Mouse (Mus musculus): ENCODE data around the gene Ksr2. TPM values are rescaled to one million over a fixed set of nuclear protein-coding genes. Genes with fewer than 3 reads are reported as not detected.

Ksr2 gene
- polyA plus RNA-seq, 1 experiment from 2014 or later = 0.36 TPM

- no peaks in the 10 kb centered on the region for H3K36me3 ChIP-seq (ENCODE audit: insufficient read depth)
- H3K4me2 ChIP-seq = no peak overlapping the region
- no peak overlapping the region for H3K4me3 ChIP-seq (ENCODE audit: low read depth, low read length)
- no peak overlapping the region for H3K27ac ChIP-seq (ENCODE audit: low read depth)
- H3K4me1 ChIP-seq (ENCODE audit: insufficient read depth) = no peaks in the 10 kb centered on the region; the same call in 1 of the 2 replicates
- no peak for TF ChIP-seq CTCF (IDR thresholded peaks at IDR 0.05; ENCODE audit: low read depth)
- WGBS = 6% methylated on average over 4 of the region's 4 CpGs
- H3K27me3 ChIP-seq (ENCODE audit: insufficient read depth, low read length) = no peaks in the 10 kb centered on the region
- no peak overlapping the region for H3K9ac ChIP-seq
- no peak for ATAC-seq (ENCODE audit: insufficient read depth)
- DNase-seq = no peak
- no peaks in the 10 kb centered on the region for H3K9me3 ChIP-seq (ENCODE audit: low read depth, low read length)
Measured at GRCm38 (mm10) chr5:117626907-117627306, 213.1 kb downstream of the Ksr2 start.

- H3K4me1 ChIP-seq (ENCODE audit: insufficient read depth) = no peaks in the 10 kb centered on the region; the same call in 1 of the 2 replicates
- no peak overlapping the region for H3K4me2 ChIP-seq
- H3K27me3 ChIP-seq (ENCODE audit: insufficient read depth, low read length) = no peaks in the 10 kb centered on the region
- H3K4me3 ChIP-seq (ENCODE audit: low read depth, low read length) = no peak overlapping the region
- H3K9ac ChIP-seq = no peak overlapping the region
- peak; percentile 71 for DNase-seq
- no peaks in the 10 kb centered on the region for H3K9me3 ChIP-seq (ENCODE audit: low read depth, low read length)
- H3K27ac ChIP-seq (ENCODE audit: low read depth) = no peak overlapping the region
- no peaks in the 10 kb centered on the region for H3K36me3 ChIP-seq (ENCODE audit: insufficient read depth)
- WGBS = 48% methylated on average over 7 of the region's 7 CpGs
- no peak for ATAC-seq (ENCODE audit: insufficient read depth)
- TF ChIP-seq CTCF (IDR thresholded peaks at IDR 0.05; ENCODE audit: low read depth) = peak; percentile 58
Measured at GRCm38 (mm10) chr5:117628351-117628750, 214.6 kb downstream of the Ksr2 start.

GRCm38 (mm10) chr5:117629570-117629969 lies 215.8 kb downstream of the Ksr2 start:
- H3K27ac ChIP-seq (ENCODE audit: low read depth) = no peak overlapping the region
- 80% methylated on average over 14 of the region's 14 CpGs for WGBS
- no peak overlapping the region for H3K4me2 ChIP-seq
- no peaks in the 10 kb centered on the region for H3K9me3 ChIP-seq (ENCODE audit: low read depth, low read length)
- no peak for DNase-seq
- TF ChIP-seq CTCF (IDR thresholded peaks at IDR 0.05; ENCODE audit: low read depth) = no peak
- no peak overlapping the region for H3K4me3 ChIP-seq (ENCODE audit: low read depth, low read length)
- no peak overlapping the region for H3K9ac ChIP-seq
- no peak for ATAC-seq (ENCODE audit: insufficient read depth)
- no peaks in the 10 kb centered on the region for H3K36me3 ChIP-seq (ENCODE audit: insufficient read depth)
- H3K27me3 ChIP-seq (ENCODE audit: insufficient read depth, low read length) = no peaks in the 10 kb centered on the region
- H3K4me1 ChIP-seq (ENCODE audit: insufficient read depth) = no peaks in the 10 kb centered on the region; the same call in 1 of the 2 replicates

GRCm38 (mm10) chr5:117635211-117635610 lies 221.4 kb downstream of the Ksr2 start:
- ATAC-seq (ENCODE audit: insufficient read depth) = no peak

GRCm38 (mm10) chr5:117635838-117636237 lies 222.0 kb downstream of the Ksr2 start:
- WGBS = 29% methylated on average over 5 of the region's 5 CpGs
- DNase-seq = peak; percentile 61
- H3K4me1 ChIP-seq (ENCODE audit: insufficient read depth) = no peaks in the 10 kb centered on the region
- no peaks in the 10 kb centered on the region for H3K36me3 ChIP-seq (ENCODE audit: insufficient read depth)
- no peak overlapping the region for H3K4me2 ChIP-seq
- H3K9ac ChIP-seq = no peak overlapping the region
- no peaks in the 10 kb centered on the region for H3K9me3 ChIP-seq (ENCODE audit: low read depth, low read length)
- no peak overlapping the region for H3K27ac ChIP-seq (ENCODE audit: low read depth)
- peak; percentile 85 for ATAC-seq (ENCODE audit: insufficient read depth)
- no peaks in the 10 kb centered on the region for H3K27me3 ChIP-seq (ENCODE audit: insufficient read depth, low read length)
- no peak for TF ChIP-seq CTCF (IDR thresholded peaks at IDR 0.05; ENCODE audit: low read depth)
- H3K4me3 ChIP-seq (ENCODE audit: low read depth, low read length) = no peak overlapping the region

More at GRCm38 (mm10) chr5:117635211-117635610, 221.4 kb downstream of the Ksr2 start:
- no peak overlapping the region for H3K27ac ChIP-seq (ENCODE audit: low read depth)
- TF ChIP-seq CTCF (IDR thresholded peaks at IDR 0.05; ENCODE audit: low read depth) = no peak
- H3K27me3 ChIP-seq (ENCODE audit: insufficient read depth, low read length) = no peaks in the 10 kb centered on the region
- no peak for DNase-seq
- no peak overlapping the region for H3K4me3 ChIP-seq (ENCODE audit: low read depth, low read length)
- no peak overlapping the region for H3K4me2 ChIP-seq
- 68% methylated on average over 2 of the region's 2 CpGs for WGBS
- H3K4me1 ChIP-seq (ENCODE audit: insufficient read depth) = no peaks in the 10 kb centered on the region
- H3K36me3 ChIP-seq (ENCODE audit: insufficient read depth) = no peaks in the 10 kb centered on the region
- H3K9me3 ChIP-seq (ENCODE audit: low read depth, low read length) = no peaks in the 10 kb centered on the region
- H3K9ac ChIP-seq = no peak overlapping the region

GRCm38 (mm10) chr5:117641585-117641984 lies 227.8 kb downstream of the Ksr2 start:
- Histone ChIP-seq H3K27ac (ENCODE audit: low read depth) (no peak overlapping the region), H3K36me3 (ENCODE audit: insufficient read depth) (no peaks in the 10 kb centered on the region), H3K4me1 (ENCODE audit: insufficient read depth) (no peaks in the 10 kb centered on the region), H3K9ac (no peak overlapping the region), H3K4me3 (ENCODE audit: low read depth, low read length) (no peak overlapping the region), H3K27me3 (ENCODE audit: insufficient read depth, low read length) (no peaks in the 10 kb centered on the region), H3K4me2 (no peak overlapping the region), H3K9me3 (ENCODE audit: low read depth, low read length) (no peaks in the 10 kb centered on the region)
- ATAC-seq (ENCODE audit: insufficient read depth) (no peak), DNase-seq (no peak)
- WGBS = 77% methylated on average over 6 of the region's 6 CpGs
- no peak for TF ChIP-seq CTCF (IDR thresholded peaks at IDR 0.05; ENCODE audit: low read depth)

GRCm38 (mm10) chr5:117651238-117651886 lies 237.6 kb downstream of the Ksr2 start:
- no peak for ATAC-seq (ENCODE audit: insufficient read depth)

More at GRCm38 (mm10) chr5:117651238-117651886, 237.6 kb downstream of the Ksr2 start:
- Histone ChIP-seq H3K4me1 (ENCODE audit: insufficient read depth) (no peaks in the 10 kb centered on the region), H3K27me3 (ENCODE audit: insufficient read depth, low read length) (no peaks in the 10 kb centered on the region), H3K9ac (no peak overlapping the region), H3K4me3 (ENCODE audit: low read depth, low read length) (no peak overlapping the region), H3K9me3 (ENCODE audit: low read depth, low read length) (no peaks in the 10 kb centered on the region), H3K36me3 (ENCODE audit: insufficient read depth) (no peaks in the 10 kb centered on the region), H3K27ac (ENCODE audit: low read depth) (no peak overlapping the region), H3K4me2 (no peak overlapping the region)
- no peak for DNase-seq
- no peak for TF ChIP-seq CTCF (IDR thresholded peaks at IDR 0.05; ENCODE audit: low read depth)
- 31% methylated on average over 14 of the region's 14 CpGs for WGBS
